Mouse (Mus musculus) hindbrain, embryonic 11.5 days (tissue): ENCODE measurements at regions not wholly inside any gene's neighbourhood (a gene's known extent, or its start where the extent isn't known, plus 50 kb on each side); places are given as distances from the start of the nearest gene placed in this dataset.

Experiments
- ATAC-seq: fragments of 200-750 bp; cut with Nextera tagmentation; 2 replicates; pipeline ENCODE4 v1.8.0; 2017; ENCODE audit warnings: mild to moderate bottlenecking, moderate TSS enrichment, moderate library complexity; ENCODE audit not compliant: low FRiP score
- DNase-seq: peaks from one replicate; pipeline ENCODE4 v3.0.0-alpha.2; 2015; ENCODE audit warnings: low spot score
- H3K27ac ChIP-seq: fragments of 300-500 bp; sonication (generic); 2 replicates; pipeline ENCODE4 v1.5.1; 2014; ENCODE audit warnings: mild to moderate bottlenecking, low read depth, low read length
- H3K27me3 ChIP-seq: fragments of 300-500 bp; sonication (generic); 2 replicates; pipeline ENCODE4 v1.6.1; 2014; ENCODE audit warnings: mild to moderate bottlenecking, low read length, moderate library complexity, mixed read lengths; ENCODE audit not compliant: control insufficient read depth, insufficient read depth
- H3K36me3 ChIP-seq: fragments of 300-500 bp; sonication (generic); 2 replicates; pipeline ENCODE4 v1.6.1; 2014; ENCODE audit warnings: mild to moderate bottlenecking, low read length, moderate library complexity, mixed read lengths; ENCODE audit not compliant: control insufficient read depth, insufficient read depth
- H3K4me1 ChIP-seq: fragments of 300-500 bp; sonication (generic); replicated peaks from 2 replicates; pipeline ENCODE4 v1.6.1; 2014; ENCODE audit warnings: low read length, mixed read lengths; ENCODE audit not compliant: control insufficient read depth, insufficient read depth
- H3K4me2 ChIP-seq: fragments of 300-500 bp; sonication (generic); replicated peaks from 2 replicates; pipeline ENCODE4 v1.6.1; 2014; ENCODE audit warnings: mild to moderate bottlenecking, low read depth, low read length
- H3K4me3 ChIP-seq: fragments of 300-500 bp; sonication (generic); 2 replicates; pipeline ENCODE4 v1.5.1; 2014; ENCODE audit warnings: low read depth, low read length
- H3K9ac ChIP-seq: fragments of 300-500 bp; sonication (generic); 2 replicates; pipeline ENCODE4 v1.6.1; 2014; ENCODE audit warnings: low read depth, low read length
- H3K9me3 ChIP-seq: fragments of 300-500 bp; sonication (generic); 2 replicates; pipeline ENCODE4 v1.6.1; 2016; ENCODE audit warnings: low read length; ENCODE audit not compliant: control insufficient read depth
- WGBS: fragments of 180-500 bp; shearing (Covaris S2); extraction: QIAGEN DNeasy Blood & Tissue Kit; methylation state at CpG from one replicate; pipeline ENCODE4 v1.1.7; 2014; 5-methylcytosine and 5-hydroxymethylcytosine counted together

DNA sequence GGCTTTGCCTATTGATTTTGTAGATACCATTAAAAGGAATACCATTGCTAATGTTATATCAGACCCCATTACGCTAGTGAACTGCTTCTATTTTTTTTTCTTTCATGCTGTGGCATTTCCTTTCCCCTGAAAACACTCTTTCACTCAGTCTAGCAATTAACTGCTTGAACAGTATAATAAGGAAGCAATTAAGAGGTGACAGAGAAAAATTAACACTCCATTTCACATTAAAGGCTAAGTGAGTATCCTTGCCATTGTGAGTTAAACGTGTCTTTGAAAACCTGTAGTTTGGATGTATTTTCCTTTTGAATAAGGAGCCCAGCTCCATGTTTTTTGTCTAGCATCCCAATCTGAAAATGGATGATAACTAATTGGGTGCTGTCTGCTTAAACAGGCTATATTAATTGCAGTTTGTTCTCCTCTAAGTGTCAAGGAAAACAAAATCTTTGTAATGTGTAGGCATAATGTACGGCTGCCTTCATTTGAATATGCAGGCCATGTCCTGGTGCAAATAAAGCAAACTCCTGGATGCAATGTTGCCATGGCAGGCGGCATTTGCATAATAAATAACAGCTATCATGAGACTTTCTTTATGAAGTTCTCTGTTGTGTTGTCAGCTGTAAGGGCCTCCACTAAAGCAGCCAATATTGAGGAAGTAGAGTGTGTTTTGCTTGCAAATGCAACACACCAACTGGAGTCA lies 423.3 kb downstream of the Zic3 start:
- Histone ChIP-seq H3K4me1 (no peaks in the 10 kb centered on the region), H3K9me3 (no peaks in the 10 kb centered on the region), H3K4me2 (no peak overlapping the region), H3K9ac (no peak overlapping the region), H3K27me3 (no peaks in the 10 kb centered on the region), H3K27ac (no peak overlapping the region), H3K4me3 (no peak overlapping the region), H3K36me3 (no peaks in the 10 kb centered on the region)
- WGBS, result 55% methylated on average over 4 of the region's 4 CpGs
- peak; percentile 33; the same call in 1 of the 2 replicates for ATAC-seq
- no peak for DNase-seq

DNA sequence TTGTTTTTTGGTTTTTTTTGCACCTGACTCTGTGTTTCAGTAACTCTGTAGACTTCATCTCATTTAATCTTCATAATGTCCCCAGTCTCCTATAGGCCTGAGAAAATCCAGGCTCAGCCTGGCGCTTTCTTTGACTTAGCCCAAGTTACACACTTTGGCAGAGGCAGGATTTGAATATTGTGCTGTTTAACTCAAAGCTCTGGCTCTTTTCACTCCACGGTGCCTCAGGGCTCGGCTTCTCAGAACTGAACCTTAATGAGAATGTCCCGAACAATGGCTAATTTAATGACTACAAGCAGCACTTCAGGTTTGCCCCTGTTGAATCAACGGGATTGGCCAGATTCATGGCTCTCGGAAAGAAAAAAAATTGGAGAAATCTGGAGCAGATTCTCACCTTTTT lies 425.1 kb downstream of the Zic3 start:
- Histone ChIP-seq H3K27me3 (no peaks in the 10 kb centered on the region), H3K36me3 (no peaks in the 10 kb centered on the region), H3K4me2 (no peak overlapping the region), H3K9me3 (no peaks in the 10 kb centered on the region), H3K27ac (no peak overlapping the region), H3K9ac (no peak overlapping the region), H3K4me3 (no peak overlapping the region), H3K4me1 (no peaks in the 10 kb centered on the region)
- ATAC-seq (no peak), DNase-seq (no peak)
- 72% methylated on average over 6 of the region's 6 CpGs for WGBS

DNA sequence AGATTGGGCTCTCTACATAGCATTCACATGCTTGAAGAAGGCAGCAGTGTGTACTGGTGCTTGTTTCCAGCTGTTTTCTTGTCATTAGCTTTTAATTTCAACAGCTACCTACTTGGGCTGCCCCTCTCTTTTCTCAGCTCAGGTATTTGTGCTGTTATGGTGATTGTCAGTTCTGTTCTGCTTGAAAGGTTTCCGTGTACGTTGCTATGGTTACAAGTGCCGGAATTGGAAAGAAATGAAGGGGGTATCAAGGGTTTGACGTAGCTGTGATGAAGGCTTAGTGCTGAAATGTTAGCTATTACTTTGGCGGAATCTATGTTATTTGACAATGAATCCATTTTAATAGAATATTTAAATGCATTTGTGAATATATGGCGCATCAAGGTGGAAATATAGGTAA lies 439.5 kb upstream of the 4930550L24Rik start:
- Histone ChIP-seq H3K36me3 (no peaks in the 10 kb centered on the region), H3K9me3 (no peaks in the 10 kb centered on the region), H3K27ac (no peak overlapping the region), H3K9ac (no peak overlapping the region), H3K4me2 (no peak overlapping the region), H3K4me3 (no peak overlapping the region), H3K27me3 (no peaks in the 10 kb centered on the region), H3K4me1 (no peaks in the 10 kb centered on the region)
- WGBS, result 69% methylated on average over 6 of the region's 6 CpGs
- DNase-seq, result no peak
- ATAC-seq, result no peak

DNA sequence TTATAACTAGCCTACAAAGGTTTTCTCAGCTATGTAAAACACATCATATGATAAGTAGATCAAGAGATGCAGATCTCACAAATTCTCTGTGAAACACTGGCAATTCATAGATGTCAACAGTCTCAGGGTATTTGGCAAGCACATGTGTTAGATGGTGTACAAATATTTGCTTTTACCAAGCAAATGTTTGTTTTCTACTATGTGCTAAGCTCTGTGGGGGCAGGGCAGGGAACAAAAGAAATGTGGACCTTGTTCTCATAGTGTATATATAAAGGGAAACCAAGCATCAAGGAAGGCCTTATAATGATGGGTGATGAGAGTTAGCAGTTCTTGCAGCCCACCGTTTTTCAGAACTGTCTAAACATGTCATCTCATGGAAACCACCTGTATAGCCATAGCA lies 438.2 kb upstream of the 4930550L24Rik start:
- 74% methylated on average over 1 of the region's 1 CpGs for WGBS
- no peak for DNase-seq
- no peak overlapping the region for H3K27ac ChIP-seq
- no peaks in the 10 kb centered on the region for H3K27me3 ChIP-seq
- no peaks in the 10 kb centered on the region for H3K36me3 ChIP-seq
- H3K4me3 ChIP-seq, result no peak overlapping the region
- no peak overlapping the region for H3K4me2 ChIP-seq
- no peaks in the 10 kb centered on the region for H3K9me3 ChIP-seq
- H3K9ac ChIP-seq, result no peak overlapping the region
- no peak for ATAC-seq
- no peaks in the 10 kb centered on the region for H3K4me1 ChIP-seq

DNA sequence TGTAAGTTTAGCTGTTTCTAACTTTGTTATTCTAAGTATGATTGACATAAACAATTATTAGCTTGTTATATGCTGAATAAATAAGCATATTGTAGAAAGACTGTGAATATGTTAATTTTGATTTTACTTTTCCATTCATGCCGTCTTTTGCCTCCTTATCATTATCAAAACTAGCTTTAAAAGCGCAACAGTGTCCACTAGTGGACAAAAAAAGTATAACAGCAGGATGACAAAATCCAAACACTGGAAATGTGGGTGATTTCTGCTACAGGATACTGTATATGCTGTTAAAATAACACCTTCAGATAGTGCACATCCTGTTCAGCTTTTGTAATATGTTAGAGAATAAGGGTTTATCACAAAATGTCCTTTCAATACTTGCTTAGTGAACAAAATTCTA lies 418.3 kb upstream of the 4930550L24Rik start:
- ATAC-seq (no peak), DNase-seq (peak; percentile 69)
- Histone ChIP-seq H3K27ac (no peak overlapping the region), H3K4me3 (no peak overlapping the region), H3K4me2 (no peak overlapping the region), H3K9ac (no peak overlapping the region), H3K9me3 (no peaks in the 10 kb centered on the region), H3K27me3 (no peaks in the 10 kb centered on the region), H3K4me1 (no peaks in the 10 kb centered on the region), H3K36me3 (no peaks in the 10 kb centered on the region)
- 18% methylated on average over 2 of the region's 2 CpGs for WGBS

DNA sequence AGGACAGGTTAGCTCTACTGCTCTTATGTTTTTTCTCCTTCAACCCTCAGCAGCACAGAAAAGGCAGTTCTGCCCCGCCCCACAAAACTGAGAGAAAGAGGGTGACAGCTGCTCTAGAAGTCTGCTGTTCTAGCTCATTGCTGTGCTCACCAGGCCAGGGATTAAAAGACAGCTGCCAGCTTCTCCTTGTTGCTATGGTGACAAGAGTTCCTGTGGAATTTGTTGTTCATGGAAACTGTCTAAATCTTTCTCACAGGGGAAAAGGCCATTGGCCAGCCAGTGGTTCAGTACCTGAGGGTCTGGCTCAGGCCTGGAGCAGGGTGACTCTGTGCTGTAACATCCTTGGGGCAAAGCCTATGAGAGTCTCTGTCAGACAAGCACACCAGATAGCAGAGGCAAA lies 405.6 kb upstream of the 4930550L24Rik start:
- ATAC-seq (peak; percentile 22; the same call in 1 of the 2 replicates), DNase-seq (no peak)
- 33% methylated on average over 1 of the region's 1 CpGs for WGBS
- Histone ChIP-seq H3K27ac (no peak overlapping the region), H3K4me3 (no peak overlapping the region), H3K27me3 (no peaks in the 10 kb centered on the region), H3K4me1 (no peaks in the 10 kb centered on the region), H3K9me3 (no peaks in the 10 kb centered on the region), H3K9ac (no peak overlapping the region), H3K4me2 (no peak overlapping the region), H3K36me3 (no peaks in the 10 kb centered on the region)

DNA sequence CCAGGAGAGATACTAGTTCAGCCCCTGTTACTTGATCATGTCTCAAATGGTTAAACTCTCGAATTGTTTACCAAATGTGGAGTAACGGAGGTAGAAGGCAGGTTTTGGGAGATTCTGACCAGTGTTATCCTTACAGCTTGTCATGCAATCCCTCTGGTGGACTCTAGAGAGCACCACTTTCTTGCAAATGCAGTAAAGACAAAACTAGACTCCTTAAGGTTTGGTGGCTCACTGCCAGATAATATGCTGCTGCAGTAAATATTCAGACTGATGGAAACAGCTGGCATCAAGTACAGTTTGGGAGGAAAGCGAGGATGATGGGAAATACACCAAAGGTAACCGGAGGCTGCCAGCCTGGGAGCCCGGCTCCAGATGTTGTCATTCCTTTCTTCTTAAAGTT lies 394.2 kb upstream of the 4930550L24Rik start:
- no peak overlapping the region for H3K4me2 ChIP-seq
- WGBS, result 59% methylated on average over 5 of the region's 5 CpGs
- no peak overlapping the region for H3K27ac ChIP-seq

More for the DNA sequence above, 394.2 kb upstream of the 4930550L24Rik start:
- no peak overlapping the region for H3K4me3 ChIP-seq
- H3K4me1 ChIP-seq, result no peaks in the 10 kb centered on the region
- H3K9ac ChIP-seq, result no peak overlapping the region
- no peaks in the 10 kb centered on the region for H3K9me3 ChIP-seq
- H3K36me3 ChIP-seq, result no peaks in the 10 kb centered on the region
- H3K27me3 ChIP-seq, result no peaks in the 10 kb centered on the region
- DNase-seq (peak; percentile 4), ATAC-seq (no peak)
